Mouse (Mus musculus) common myeloid progenitor, adult 5-6 weeks (primary cell): ENCODE measurements at regions not wholly inside any gene's neighbourhood (a gene's known extent, or its start where the extent isn't known, plus 50 kb on each side); places are given as distances from the start of the nearest gene placed in this dataset.
A peak's percentile ranks its signal among the peaks of the same experiment; 100 is the strongest.

Experiments used
- ATAC-seq: replicated peaks from 2 replicates; pipeline ENCODE4 v1.8.0; 2016; ENCODE audit warnings: low read depth, mild to moderate bottlenecking, moderate TSS enrichment, inconsistent platforms; ENCODE audit not compliant: poor library complexity, severe bottlenecking

- ATAC-seq: no peak
Measured at GRCm38 (mm10) chrX:10770575-10770974, 55.8 kb downstream of the Mid1ip1 start.

- no peak for ATAC-seq
Measured at GRCm38 (mm10) chrX:10775714-10776515, 61.1 kb downstream of the Mid1ip1 start.

- ATAC-seq: no peak
Measured at GRCm38 (mm10) chrX:10776516-10776818, 61.7 kb downstream of the Mid1ip1 start.

- ATAC-seq: no peak
Measured at GRCm38 (mm10) chrX:10778014-10778413, 63.2 kb downstream of the Mid1ip1 start.

GRCm38 (mm10) chrX:10786359-10786758 lies 71.5 kb downstream of the Mid1ip1 start:
- ATAC-seq: peak; percentile 29; the same call in 1 of the 2 replicates

GRCm38 (mm10) chrX:10787057-10787456 lies 72.2 kb downstream of the Mid1ip1 start:
- ATAC-seq: no peak

- ATAC-seq: no peak
Measured at GRCm38 (mm10) chrX:10820313-10820920, 105.6 kb downstream of the Mid1ip1 start.

- no peak for ATAC-seq
Measured at GRCm38 (mm10) chrX:10833681-10834080, 118.9 kb downstream of the Mid1ip1 start.

GRCm38 (mm10) chrX:10857089-10857488 lies 142.3 kb downstream of the Mid1ip1 start:
- peak; percentile 76 for ATAC-seq

GRCm38 (mm10) chrX:10857668-10858067 lies 142.9 kb downstream of the Mid1ip1 start:
- no peak for ATAC-seq

GRCm38 (mm10) chrX:10871613-10872012 lies 156.8 kb downstream of the Mid1ip1 start:
- peak; percentile 65 for ATAC-seq

- ATAC-seq: no peak
Measured at GRCm38 (mm10) chrX:10877856-10878255, 163.0 kb downstream of the Mid1ip1 start.

- no peak for ATAC-seq
Measured at GRCm38 (mm10) chrX:10878922-10879321, 164.1 kb downstream of the Mid1ip1 start.

- no peak for ATAC-seq
Measured at GRCm38 (mm10) chrX:10883729-10884464, 169.1 kb downstream of the Mid1ip1 start.

GRCm38 (mm10) chrX:10892815-10893214 lies 178.0 kb downstream of the Mid1ip1 start:
- no peak for ATAC-seq

GRCm38 (mm10) chrX:10896193-10896955 lies 181.6 kb downstream of the Mid1ip1 start:
- no peak for ATAC-seq

GRCm38 (mm10) chrX:10902686-10903085 lies 187.9 kb downstream of the Mid1ip1 start:
- ATAC-seq: no peak

- ATAC-seq: peak; percentile 52; the same call in 1 of the 2 replicates
Measured at GRCm38 (mm10) chrX:10904072-10904471, 189.3 kb downstream of the Mid1ip1 start.

- no peak for ATAC-seq
Measured at GRCm38 (mm10) chrX:10904889-10905288, 190.1 kb downstream of the Mid1ip1 start.
